Mouse (Mus musculus) intestine, embryonic 14.5 days (tissue): ENCODE measurements around the gene Uba1. TPM values are rescaled to one million over a fixed set of nuclear protein-coding genes. Genes with fewer than 3 reads are reported as not detected.
A peak's percentile ranks its signal among the peaks of the same experiment; 100 is the strongest.
"Not testable (repeated sequence)": the region's sequence is repeated elsewhere in the genome, so short reads cannot be mapped to it uniquely, and the experiment has no call there.

ENCODE experiments used
- ATAC-seq: fragments of 200-750 bp; cut with Nextera tagmentation; replicated peaks from 2 replicates; pipeline ENCODE4 v1.8.0; 2017; ENCODE audit warnings: low read depth, moderate number of reproducible peaks, moderate TSS enrichment, moderate library complexity; ENCODE audit not compliant: low FRiP score, low TSS enrichment
- DNase-seq: peaks from one replicate; pipeline ENCODE4 v3.0.0-alpha.2; 2018; ENCODE audit warnings: low spot score
- H3K27ac ChIP-seq: fragments of 300-500 bp; sonication (generic); 2 replicates; pipeline ENCODE4 v1.5.1; 2014; ENCODE audit warnings: low read depth, mild to moderate bottlenecking, control low read depth
- H3K27me3 ChIP-seq: fragments of 300-500 bp; sonication (generic); replicated peaks from 2 replicates; pipeline ENCODE4 v1.6.1; 2014; ENCODE audit warnings: low read length, control low read depth; ENCODE audit not compliant: control insufficient read depth, insufficient read depth
- H3K36me3 ChIP-seq: fragments of 300-500 bp; sonication (generic); 2 replicates; pipeline ENCODE4 v1.6.1; 2014; ENCODE audit warnings: low read length, control low read depth; ENCODE audit not compliant: control insufficient read depth, insufficient read depth
- H3K4me1 ChIP-seq: fragments of 300-500 bp; sonication (generic); replicated peaks from 2 replicates; pipeline ENCODE4 v1.6.1; 2014; ENCODE audit warnings: low read length, control low read depth, mixed read lengths; ENCODE audit not compliant: control insufficient read depth, insufficient read depth
- H3K4me2 ChIP-seq: fragments of 300-500 bp; sonication (generic); 2 replicates; pipeline ENCODE4 v1.6.1; 2014; ENCODE audit warnings: low read length
- H3K4me3 ChIP-seq: fragments of 300-500 bp; sonication (generic); 2 replicates; pipeline ENCODE4 v1.5.1; 2014; ENCODE audit warnings: low read depth, low read length, control low read depth, mixed read lengths
- H3K9ac ChIP-seq: fragments of 300-500 bp; sonication (generic); 2 replicates; pipeline ENCODE4 v1.6.1; 2014; ENCODE audit warnings: mild to moderate bottlenecking, low read length
- H3K9me3 ChIP-seq: fragments of 300-500 bp; sonication (generic); 2 replicates; pipeline ENCODE4 v1.6.1; 2016; ENCODE audit warnings: low read length, control low read depth; ENCODE audit not compliant: control insufficient read depth
- WGBS: fragments of 180-500 bp; shearing (Covaris S2); extraction: QIAGEN DNeasy Blood & Tissue Kit; methylation state at CpG from one replicate; pipeline ENCODE4 v1.1.7; 2014; 5-methylcytosine and 5-hydroxymethylcytosine counted together
- polyA plus RNA-seq: library from polyadenylated mRNA; unstranded; fragments of >200 nt; fragmentation: Nextera tagmentation; extraction: Ambion mirVana; gene quantifications from 2 replicates; pipeline ENCODE4 v1.2.1, GENCODE M21; 2014

Uba1 gene
- polyA plus RNA-seq, 1 experiment from 2014 or later: 189 TPM

DNA sequence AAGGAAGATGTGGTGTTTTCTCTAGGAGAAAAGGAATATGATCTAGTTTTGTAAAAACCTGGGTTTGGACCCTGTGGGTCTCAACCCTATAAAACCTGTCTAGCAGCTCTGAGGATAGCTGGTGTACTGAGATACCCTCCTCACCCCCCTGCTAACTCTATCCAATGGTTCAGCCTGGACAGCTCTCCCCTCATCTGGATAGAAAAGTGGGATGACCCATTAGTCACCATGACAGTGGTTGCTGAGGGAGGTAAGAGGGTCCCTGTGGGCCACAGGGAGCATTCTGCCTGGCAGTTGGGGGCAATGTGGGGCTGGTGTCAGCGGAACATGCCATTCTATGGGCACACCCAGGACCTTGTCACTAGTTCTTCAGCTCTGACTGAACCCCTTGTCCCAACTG, 34.5 kb downstream of the Uba1 start:
- no peak overlapping the region for H3K27ac ChIP-seq
- no peak overlapping the region for H3K4me3 ChIP-seq
- H3K9ac ChIP-seq: no peak overlapping the region
- 91% methylated on average over 1 of the region's 1 CpGs for WGBS
- ATAC-seq: no peak
- H3K4me2 ChIP-seq: no peak overlapping the region
- H3K27me3 ChIP-seq: no peaks in the 10 kb centered on the region
- H3K4me1 ChIP-seq: no peaks in the 10 kb centered on the region
- no peaks in the 10 kb centered on the region for H3K9me3 ChIP-seq
- DNase-seq: no peak
- H3K36me3 ChIP-seq: peaks cover 44% of the 10 kb centered on the region

DNA sequence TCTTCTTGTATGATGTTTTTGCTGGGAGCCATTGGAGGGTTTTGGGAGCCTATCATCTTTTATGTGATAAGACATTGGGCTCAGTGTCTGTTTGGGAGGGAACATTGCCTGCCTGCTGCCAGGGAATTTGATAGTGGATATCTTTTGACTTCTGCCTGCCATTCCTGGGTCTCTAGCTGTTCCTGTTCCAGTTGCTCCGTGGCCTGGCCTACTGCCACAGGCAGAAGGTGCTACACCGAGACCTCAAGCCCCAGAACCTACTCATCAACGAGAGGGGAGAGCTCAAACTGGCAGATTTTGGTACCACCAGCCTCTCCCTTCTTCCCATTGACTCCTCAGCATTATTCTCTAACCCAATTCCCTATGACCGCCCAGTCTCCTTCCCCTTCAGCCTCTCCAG, 37.7 kb downstream of the Uba1 start:
- Histone ChIP-seq H3K9me3 (no peaks in the 10 kb centered on the region), H3K36me3 (peaks cover 60% of the 10 kb centered on the region), H3K9ac (no peak overlapping the region), H3K4me1 (no peaks in the 10 kb centered on the region), H3K27me3 (no peaks in the 10 kb centered on the region), H3K4me2 (no peak overlapping the region), H3K27ac (no peak overlapping the region), H3K4me3 (no peak overlapping the region)
- ATAC-seq (no peak), DNase-seq (no peak)
- WGBS: 87% methylated on average over 4 of the region's 4 CpGs

DNA sequence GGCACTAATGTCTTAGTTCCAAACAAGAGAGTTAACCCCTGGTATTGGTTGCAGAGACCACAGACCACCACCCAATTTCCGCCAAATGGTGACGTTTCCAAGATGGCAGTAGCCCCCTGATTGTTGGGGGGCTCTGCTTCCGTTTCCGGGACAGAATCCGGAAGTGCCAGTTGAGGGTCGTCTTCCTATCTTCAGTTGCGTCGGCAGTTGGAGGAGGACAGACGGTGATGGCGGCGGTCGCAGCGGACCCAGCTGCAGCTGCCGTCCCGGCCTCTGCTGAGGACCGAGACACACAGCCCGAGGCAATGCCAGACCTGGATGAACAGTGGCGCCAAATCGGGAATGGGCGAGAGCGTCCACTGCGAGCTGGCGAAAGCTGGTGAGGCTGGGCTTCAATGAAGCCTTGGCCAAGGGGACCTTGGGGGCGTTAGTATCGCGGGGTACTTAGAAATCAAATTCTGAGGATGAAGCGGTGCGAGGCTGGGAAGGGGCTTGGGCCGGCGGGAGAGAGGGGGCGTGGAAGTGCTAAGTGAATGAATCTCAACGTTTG, 45.7 kb downstream of the Uba1 start, which contains the start of gene Usp11:
TSS of gene Usp11 (plus strand) at position 166 of the 550 bp plus-strand sequence.
- H3K4me1 ChIP-seq: no peaks in the 10 kb centered on the region
- H3K36me3 ChIP-seq: peaks cover 6% of the 10 kb centered on the region

DNA sequence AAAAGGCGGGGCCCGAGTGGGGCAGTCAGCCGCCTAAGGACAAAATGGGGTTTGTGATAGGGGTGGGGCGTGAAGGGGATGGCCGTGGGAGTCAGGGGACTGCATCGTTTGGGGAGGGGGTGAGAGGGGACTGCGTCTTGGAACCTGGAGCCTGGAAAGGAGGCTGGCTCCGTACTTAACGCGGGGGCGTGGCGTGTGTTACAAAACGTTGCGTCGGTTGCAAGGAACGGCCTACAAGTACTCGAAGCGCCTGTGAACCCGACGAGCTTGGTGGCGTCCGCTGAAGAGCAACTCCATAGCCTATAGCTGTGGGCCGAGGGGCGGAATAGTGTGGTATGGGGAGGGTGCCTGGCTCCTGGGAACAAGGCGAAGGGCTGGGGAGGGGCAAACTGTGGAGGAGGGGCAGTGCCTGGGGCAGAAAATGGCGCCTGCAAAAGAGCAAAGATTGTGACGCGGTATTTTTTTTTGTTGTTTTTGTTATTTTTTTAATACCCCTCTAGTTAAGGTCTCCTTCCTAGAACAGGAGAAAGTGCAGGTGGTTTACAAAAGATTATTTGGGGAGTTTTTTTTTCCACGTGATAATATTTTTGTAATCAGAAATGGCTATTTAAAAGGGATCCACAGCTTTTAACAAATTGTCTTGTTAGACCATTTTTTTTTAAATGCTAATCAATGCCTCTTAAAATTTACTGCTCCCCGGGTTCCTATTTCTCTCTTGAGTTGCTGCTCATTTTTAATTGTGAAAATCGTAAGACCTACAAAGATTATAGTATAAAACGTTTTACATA, 46.4 kb downstream of the Uba1 start:
- Histone ChIP-seq H3K4me2 (peak overlapping the region; percentile 50), H3K4me1 (no peaks in the 10 kb centered on the region), H3K27ac (peak overlapping the region; percentile 93), H3K9me3 (no peaks in the 10 kb centered on the region), H3K9ac (peak overlapping the region; percentile 69), H3K36me3 (no peaks in the 10 kb centered on the region), H3K27me3 (no peaks in the 10 kb centered on the region), H3K4me3 (peak overlapping the region; percentile 55)
- 18% methylated on average over 31 of the region's 32 CpGs for WGBS
- DNase-seq: no peak
- ATAC-seq: peak; percentile 96

More for the DNA sequence above, 45.7 kb downstream of the Uba1 start, which contains the start of gene Usp11:
- DNase-seq (peak; percentile 79), ATAC-seq (peak; percentile 48)
- Histone ChIP-seq H3K9ac (peak within 1 kb of the TSS; percentile 69), H3K4me3 (peak within 1 kb of the TSS; percentile 55), H3K27ac (peak within 1 kb of the TSS; percentile 93), H3K27me3 (no peaks in the 10 kb centered on the region), H3K4me2 (peak within 1 kb of the TSS; percentile 50), H3K9me3 (no peaks in the 10 kb centered on the region)
- 18% methylated on average over 32 of the region's 32 CpGs for WGBS

DNA sequence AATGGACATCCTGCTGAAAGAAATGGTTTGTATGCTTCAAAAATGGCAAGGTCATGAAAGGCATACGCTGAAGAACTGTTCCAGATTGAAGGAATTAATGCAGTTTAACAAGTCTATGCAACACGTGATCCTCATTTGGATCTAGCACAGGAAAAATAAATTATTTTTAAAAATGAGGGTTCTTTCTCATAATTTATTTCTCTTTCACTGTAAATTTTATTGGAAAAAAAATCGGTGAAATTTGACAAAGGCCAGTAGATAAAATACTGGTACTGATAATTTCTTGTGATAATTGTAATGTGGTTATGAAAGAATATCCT, 46.9 kb downstream of the Uba1 start:
- WGBS: 24% methylated on average over 3 of the region's 3 CpGs
- 0 out of 2 replicates have a peak overlapping the region, but pooled peaks have one; percentile 93 for H3K27ac ChIP-seq

DNA sequence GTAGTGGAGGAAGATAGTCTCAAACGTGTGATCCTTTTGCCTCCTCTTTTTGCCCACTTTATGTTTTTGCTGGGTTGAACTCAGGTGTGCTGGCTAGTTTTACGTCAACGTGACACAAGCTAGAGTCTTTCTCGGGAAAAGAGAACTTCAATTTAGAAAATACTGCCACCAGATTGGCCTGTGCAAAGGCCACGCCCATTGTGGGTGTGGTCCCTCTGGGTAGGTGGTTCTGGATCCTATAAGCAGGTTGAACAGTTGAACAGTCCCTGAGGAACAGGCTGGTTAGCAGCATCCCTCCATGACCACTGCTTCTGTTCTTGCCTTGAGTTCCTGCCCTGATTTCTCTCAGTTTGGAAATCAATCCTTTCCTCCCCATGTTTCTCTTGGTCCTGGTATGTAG, 70.6 kb downstream of the Uba1 start:
- DNase-seq (no peak), ATAC-seq (no peak)
- no peak overlapping the region for H3K27ac ChIP-seq
- no peak overlapping the region for H3K4me3 ChIP-seq
- H3K27me3 ChIP-seq: no peaks in the 10 kb centered on the region
- 77% methylated on average over 5 of the region's 5 CpGs for WGBS
- H3K4me2 ChIP-seq: no peak overlapping the region
- no peaks in the 10 kb centered on the region for H3K36me3 ChIP-seq
- H3K9ac ChIP-seq: no peak overlapping the region
- H3K4me1 ChIP-seq: no peaks in the 10 kb centered on the region; the same call in 1 of the 2 replicates
- H3K9me3 ChIP-seq: no peaks in the 10 kb centered on the region

More for the DNA sequence above, 46.9 kb downstream of the Uba1 start:
- H3K4me3 ChIP-seq: peak overlapping the region; percentile 55
- H3K9ac ChIP-seq: peak overlapping the region; percentile 69
- no peak for DNase-seq
- H3K27me3 ChIP-seq: no peaks in the 10 kb centered on the region
- H3K4me1 ChIP-seq: no peaks in the 10 kb centered on the region
- H3K36me3 ChIP-seq: no peaks in the 10 kb centered on the region
- H3K4me2 ChIP-seq: peak overlapping the region; percentile 50
- ATAC-seq: no peak
- no peaks in the 10 kb centered on the region for H3K9me3 ChIP-seq

DNA sequence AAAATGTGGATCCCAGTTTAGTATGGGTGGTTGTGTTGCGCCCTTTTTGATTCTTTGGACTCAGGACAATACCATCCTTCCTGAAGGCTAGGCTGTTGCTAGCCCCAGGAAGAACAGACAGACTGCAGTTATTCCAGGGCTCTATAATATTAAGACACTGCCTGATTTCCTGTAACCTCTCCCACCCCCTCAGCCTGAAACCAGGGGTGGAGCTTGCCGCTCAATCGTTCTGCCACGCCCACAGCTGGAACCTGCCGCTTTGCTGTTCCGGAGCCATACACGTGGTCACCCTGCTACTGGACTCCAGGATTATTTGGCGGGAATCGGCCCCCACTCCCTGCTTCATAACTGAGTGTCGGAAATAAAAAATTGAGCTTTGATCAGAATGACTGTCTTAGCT, 71.9 kb downstream of the Uba1 start:
- not testable (repeated sequence) for H3K4me3 ChIP-seq, H3K9me3 ChIP-seq, DNase-seq, H3K9ac ChIP-seq, H3K4me1 ChIP-seq, H3K36me3 ChIP-seq, H3K27me3 ChIP-seq, ATAC-seq, H3K27ac ChIP-seq
- WGBS: 53% methylated on average over 10 of the region's 10 CpGs
- 0 out of 2 replicates have a peak overlapping the region, but pooled peaks have one; percentile 3 for H3K4me2 ChIP-seq
